Comparison of ENCODE assay signal across 8 mouse cellular contexts in the genomic region with DNA sequence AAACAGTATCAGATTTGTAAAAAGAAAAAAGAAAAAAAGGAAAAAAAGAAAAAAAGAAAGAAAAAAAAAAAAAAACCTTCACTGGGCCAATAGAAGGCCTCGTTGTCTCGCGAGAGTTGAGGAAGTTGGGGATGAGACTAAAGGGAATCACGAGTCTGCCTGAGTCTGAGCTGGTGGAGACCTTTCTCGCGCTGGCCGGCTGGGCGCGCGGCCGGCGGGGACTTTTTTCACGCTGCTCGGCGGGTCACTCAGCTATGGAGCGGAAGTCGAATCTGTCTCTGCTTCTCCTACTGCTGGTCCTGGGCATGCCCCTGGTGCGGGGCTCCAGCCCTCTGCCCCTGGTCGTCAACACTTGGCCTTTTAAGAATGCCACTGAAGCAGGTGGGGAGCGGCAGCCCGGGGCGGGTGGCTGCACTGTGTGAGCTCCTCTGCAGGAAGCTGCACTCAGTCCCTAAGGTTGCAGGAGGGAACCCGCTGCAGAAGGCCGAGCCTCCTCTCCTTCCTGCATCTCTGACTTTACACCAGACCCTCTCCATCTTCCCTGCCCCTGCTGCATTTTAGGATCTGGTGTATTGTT. TPM values are rescaled to one million over a fixed set of nuclear protein-coding genes. Genes with fewer than 3 reads are reported as not detected.
DNase-seq lines count a peak whose midpoint lies in the region; ATAC-seq lines count a peak whose summit lies in the region.

Aga (plus strand) TSS at position 177 of the 577 bp plus-strand sequence.

- DNase-seq in adipocyte (ENCODE audit: low spot score) = peak; percentile 97
- DNase-seq in embryo, embryonic 10 days (ENCODE audit: low spot score) = peak; percentile 95
- peak; percentile 86 for DNase-seq in gastrocnemius, postnatal 10 days
- peak; percentile 95 for DNase-seq in induced T-regulatory cell, adult 2 months (ENCODE audit: low read depth)
- peak; percentile 79 to 87 for DNase-seq in left cerebral cortex, adult 9 months (ENCODE audit: low spot score in 2 of 2)
- peak; percentile 84 for DNase-seq in right cerebral cortex, postnatal 14 days
- peak; percentile 84 to 88 for DNase-seq in urinary bladder, postnatal 36 days (ENCODE audit: low spot score in 2 of 2)

- ATAC-seq in megakaryocyte progenitor cell, adult 5-6 weeks (replicated peaks; ENCODE audit: poor library complexity) = peak; percentile 99

RNA-seq across cellular contexts. Expression of gene Aga, which starts in this region (rescaled TPM):
- total RNA-seq in gastrocnemius, postnatal 10 days (2021) = 10 to 100 TPM; 17.1 to 18.6 TPM
- 22.3 and 24.1 TPM in 2 replicates for total RNA-seq in megakaryocyte progenitor cell, adult 5-6 weeks (2015)
- 19.4 and 23.8 TPM in 2 replicates for total RNA-seq in megakaryocyte progenitor cell, adult 5-6 weeks (2017)

Comparison
In these comparisons a context has a peak if more than half of its experiments do, and no peak if none do; other contexts are left out.
1. Peak in every context shown above with its lines: DNase-seq and ATAC-seq.